Mouse (Mus musculus) heart, embryonic 13.5 days (tissue): Measurements from ENCODE around the gene Chil1. TPM values are rescaled to one million over a fixed set of nuclear protein-coding genes. Genes with fewer than 3 reads are reported as not detected.
A peak's percentile ranks its signal among the peaks of the same experiment; 100 is the strongest.

Experiments used
- ATAC-seq: fragments of 200-750 bp; cut with Nextera tagmentation; 2 replicates; pipeline ENCODE4 v1.8.0; 2017; ENCODE audit warnings: moderate TSS enrichment; ENCODE audit not compliant: insufficient number of reproducible peaks, low FRiP score, low TSS enrichment; ENCODE audit errors: extremely low read depth
- H3K27ac ChIP-seq: fragments of 300-500 bp; sonication (generic); replicated peaks from 2 replicates; pipeline ENCODE4 v1.5.1; 2015; ENCODE audit warnings: moderate library complexity, mild to moderate bottlenecking, inconsistent platforms
- H3K27me3 ChIP-seq: fragments of 300-500 bp; sonication (generic); replicated peaks from 2 replicates; pipeline ENCODE4 v1.6.1; 2015; ENCODE audit warnings: mild to moderate bottlenecking, inconsistent platforms
- H3K36me3 ChIP-seq: fragments of 300-500 bp; sonication (generic); 2 replicates; pipeline ENCODE4 v1.6.1; 2015; ENCODE audit warnings: mild to moderate bottlenecking, inconsistent platforms
- H3K4me1 ChIP-seq: fragments of 300-500 bp; sonication (generic); 2 replicates; pipeline ENCODE4 v1.6.1; 2015; ENCODE audit warnings: inconsistent platforms
- H3K4me2 ChIP-seq: fragments of 300-500 bp; sonication (generic); 2 replicates; pipeline ENCODE4 v1.6.1; 2015; ENCODE audit warnings: inconsistent platforms, mild to moderate bottlenecking, moderate library complexity
- H3K4me3 ChIP-seq: fragments of 300-500 bp; sonication (generic); 2 replicates; pipeline ENCODE4 v1.5.1; 2015; ENCODE audit warnings: moderate library complexity, mild to moderate bottlenecking, inconsistent platforms
- H3K9ac ChIP-seq: fragments of 300-500 bp; sonication (generic); 2 replicates; pipeline ENCODE4 v1.6.1; 2015; ENCODE audit warnings: inconsistent platforms, mild to moderate bottlenecking, moderate library complexity
- H3K9me3 ChIP-seq: fragments of 300-500 bp; sonication (generic); 2 replicates; pipeline ENCODE4 v1.6.1; 2016; ENCODE audit warnings: inconsistent platforms
- WGBS: fragments of 180-500 bp; shearing (Covaris S2); methylation state at CpG from one replicate; pipeline ENCODE4 v1.1.7; 2015; ENCODE audit warnings: mixed read lengths; 5-methylcytosine and 5-hydroxymethylcytosine counted together
- polyA plus RNA-seq: library from polyadenylated mRNA; unstranded; fragments of >200 nt; fragmentation: Nextera tagmentation; extraction: Ambion mirVana; gene quantifications from 2 replicates; pipeline ENCODE4 v1.2.1, GENCODE M21; 2015

Chil1 gene
- polyA plus RNA-seq, 1 experiment from 2014 or later: 1.5 TPM

DNA sequence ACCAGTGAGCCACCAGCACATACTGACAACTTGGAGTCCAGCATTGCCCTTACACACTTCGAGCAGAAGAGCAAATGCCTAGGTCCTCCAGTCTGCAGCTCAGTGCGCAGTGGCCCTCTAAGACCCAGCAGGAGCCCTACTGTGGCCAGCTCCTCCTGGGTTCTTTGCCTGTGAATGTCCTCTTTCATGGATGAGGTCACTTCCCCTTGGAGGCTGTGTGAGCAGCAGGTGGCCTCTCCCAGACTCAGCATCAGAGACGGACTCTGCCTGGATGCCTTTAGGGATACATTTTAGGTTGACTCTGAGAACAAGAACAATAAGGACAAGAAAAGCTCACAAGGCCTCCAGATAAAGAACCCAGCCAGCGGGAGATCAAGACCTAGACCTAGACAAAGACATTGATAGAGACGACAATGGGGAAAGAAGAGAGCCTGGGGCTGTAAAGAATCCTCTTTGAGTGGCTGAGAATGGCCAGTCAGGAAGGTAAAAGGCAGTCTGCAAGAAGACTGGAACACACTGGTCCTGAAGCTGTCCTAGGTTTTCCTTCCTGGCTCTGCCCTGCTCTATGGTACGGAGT is 28.3 kb downstream of the Chil1 start:
- Histone ChIP-seq H3K9ac (no peak overlapping the region), H3K4me2 (no peak overlapping the region), H3K27ac (no peak overlapping the region), H3K4me3 (no peak overlapping the region), H3K9me3 (no peaks in the 10 kb centered on the region), H3K4me1 (peaks cover 64% of the 10 kb centered on the region), H3K27me3 (peaks cover 4% of the 10 kb centered on the region), H3K36me3 (no peaks in the 10 kb centered on the region)
- WGBS: 71% methylated on average over 6 of the region's 6 CpGs
- ATAC-seq: no peak

DNA sequence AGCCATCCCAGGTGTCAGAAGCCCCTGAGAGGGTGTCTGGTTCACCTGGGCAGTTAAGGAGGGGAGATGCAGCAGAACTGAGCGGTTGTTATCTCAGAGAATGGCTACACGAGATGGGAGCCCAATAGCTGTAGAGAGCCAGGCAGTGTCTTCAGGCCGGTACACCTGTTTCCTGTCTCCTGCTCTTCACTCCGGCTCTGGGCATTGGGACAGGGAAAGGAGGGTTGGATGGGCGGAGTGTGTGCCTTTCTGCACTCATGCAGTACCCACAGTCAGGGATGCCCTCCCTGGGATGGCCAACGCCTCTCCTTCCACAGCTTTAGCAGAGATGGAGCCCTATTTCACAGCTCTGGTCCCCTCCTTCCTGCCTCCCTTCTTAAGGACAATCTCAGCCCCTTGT is 29.1 kb downstream of the Chil1 start:
- Histone ChIP-seq H3K9ac (no peak overlapping the region), H3K4me2 (no peak overlapping the region), H3K27ac (no peak overlapping the region), H3K9me3 (no peaks in the 10 kb centered on the region), H3K4me3 (no peak overlapping the region), H3K27me3 (peaks cover 4% of the 10 kb centered on the region), H3K4me1 (peaks cover 63% of the 10 kb centered on the region), H3K36me3 (no peaks in the 10 kb centered on the region)
- WGBS: 51% methylated on average over 6 of the region's 6 CpGs
- no peak for ATAC-seq

DNA sequence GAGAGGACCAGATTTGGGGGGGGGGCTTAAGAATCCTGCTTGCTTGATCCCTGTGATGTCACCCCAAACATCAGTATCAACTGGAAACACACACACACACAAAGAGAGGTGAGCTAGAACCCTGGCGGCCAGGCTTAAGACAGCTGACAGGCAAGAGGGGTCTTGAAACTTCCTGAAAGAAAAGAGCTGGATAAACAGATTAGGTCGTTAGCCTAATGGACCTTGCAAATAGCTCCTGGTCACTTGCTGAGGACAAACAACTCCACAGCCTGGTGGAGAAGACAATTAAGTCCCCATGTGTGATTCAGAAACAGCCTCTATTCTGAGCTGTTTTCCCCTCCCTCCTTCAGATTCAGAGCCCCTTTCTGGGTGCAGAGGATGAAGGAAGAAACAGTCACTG is 29.7 kb downstream of the Chil1 start:
- ATAC-seq: no peak
- H3K27ac ChIP-seq: no peak overlapping the region
- H3K9ac ChIP-seq: no peak overlapping the region
- no peak overlapping the region for H3K4me3 ChIP-seq
- no peaks in the 10 kb centered on the region for H3K36me3 ChIP-seq
- peaks cover 4% of the 10 kb centered on the region for H3K27me3 ChIP-seq
- H3K4me1 ChIP-seq: peaks cover 61% of the 10 kb centered on the region
- H3K4me2 ChIP-seq: no peak overlapping the region
- H3K9me3 ChIP-seq: no peaks in the 10 kb centered on the region
- WGBS: 38% methylated on average over 2 of the region's 2 CpGs

GRCm38 (mm10) chr1:134212351-134212750 is 30.4 kb downstream of the Chil1 start:
- no peak for ATAC-seq
- Histone ChIP-seq H3K9ac (no peak overlapping the region), H3K36me3 (no peaks in the 10 kb centered on the region), H3K9me3 (no peaks in the 10 kb centered on the region), H3K4me2 (no peak overlapping the region), H3K27ac (no peak overlapping the region), H3K4me3 (no peak overlapping the region), H3K27me3 (peaks cover 8% of the 10 kb centered on the region), H3K4me1 (peaks cover 67% of the 10 kb centered on the region)
- WGBS: 72% methylated on average over 6 of the region's 6 CpGs

GRCm38 (mm10) chr1:134213405-134213804 is 31.4 kb downstream of the Chil1 start:
- WGBS: 32% methylated on average over 7 of the region's 7 CpGs
- no peak overlapping the region for H3K27ac ChIP-seq

GRCm38 (mm10) chr1:134215059-134215458 is 33.1 kb downstream of the Chil1 start:
- 74% methylated on average over 7 of the region's 7 CpGs for WGBS
- Histone ChIP-seq H3K9me3 (no peaks in the 10 kb centered on the region), H3K27ac (no peak overlapping the region), H3K4me1 (peaks cover 68% of the 10 kb centered on the region), H3K9ac (no peak overlapping the region), H3K4me3 (no peak overlapping the region), H3K27me3 (peaks cover 18% of the 10 kb centered on the region), H3K4me2 (no peak overlapping the region), H3K36me3 (no peaks in the 10 kb centered on the region)
- no peak for ATAC-seq

More at GRCm38 (mm10) chr1:134213405-134213804, 31.4 kb downstream of the Chil1 start:
- Histone ChIP-seq H3K4me3 (no peak overlapping the region), H3K9ac (no peak overlapping the region), H3K27me3 (peaks cover 11% of the 10 kb centered on the region), H3K4me1 (peaks cover 74% of the 10 kb centered on the region), H3K9me3 (no peaks in the 10 kb centered on the region), H3K36me3 (no peaks in the 10 kb centered on the region), H3K4me2 (no peak overlapping the region)
- ATAC-seq: no peak

GRCm38 (mm10) chr1:134215751-134216628 is 34.0 kb downstream of the Chil1 start:
- Histone ChIP-seq H3K4me1 (peaks cover 60% of the 10 kb centered on the region), H3K4me3 (no peak overlapping the region), H3K9me3 (no peaks in the 10 kb centered on the region), H3K36me3 (no peaks in the 10 kb centered on the region), H3K27ac (no peak overlapping the region; the same call in 1 of the 2 replicates), H3K9ac (peak overlapping the region; percentile 6), H3K4me2 (no peak overlapping the region), H3K27me3 (peaks cover 18% of the 10 kb centered on the region)
- 27% methylated on average over 11 of the region's 11 CpGs for WGBS
- no peak for ATAC-seq

- Histone ChIP-seq H3K4me1 (peaks cover 60% of the 10 kb centered on the region), H3K27ac (no peak overlapping the region), H3K9ac (no peak overlapping the region), H3K4me3 (no peak overlapping the region), H3K4me2 (no peak overlapping the region), H3K9me3 (no peaks in the 10 kb centered on the region), H3K27me3 (peaks cover 18% of the 10 kb centered on the region), H3K36me3 (no peaks in the 10 kb centered on the region)
- WGBS: 82% methylated on average over 2 of the region's 2 CpGs
- ATAC-seq: no peak
Observed at GRCm38 (mm10) chr1:134216629-134216971, 34.6 kb downstream of the Chil1 start.

- peaks cover 18% of the 10 kb centered on the region for H3K27me3 ChIP-seq
- WGBS: 63% methylated on average over 12 of the region's 12 CpGs
- no peak overlapping the region for H3K9ac ChIP-seq
- no peak overlapping the region for H3K4me3 ChIP-seq
- no peak for ATAC-seq
- no peaks in the 10 kb centered on the region for H3K36me3 ChIP-seq
- no peaks in the 10 kb centered on the region for H3K9me3 ChIP-seq
- H3K27ac ChIP-seq: no peak overlapping the region; the same call in 1 of the 2 replicates
- peaks cover 60% of the 10 kb centered on the region for H3K4me1 ChIP-seq
- H3K4me2 ChIP-seq: no peak overlapping the region
Observed at GRCm38 (mm10) chr1:134217028-134217481, 35.1 kb downstream of the Chil1 start.

DNA sequence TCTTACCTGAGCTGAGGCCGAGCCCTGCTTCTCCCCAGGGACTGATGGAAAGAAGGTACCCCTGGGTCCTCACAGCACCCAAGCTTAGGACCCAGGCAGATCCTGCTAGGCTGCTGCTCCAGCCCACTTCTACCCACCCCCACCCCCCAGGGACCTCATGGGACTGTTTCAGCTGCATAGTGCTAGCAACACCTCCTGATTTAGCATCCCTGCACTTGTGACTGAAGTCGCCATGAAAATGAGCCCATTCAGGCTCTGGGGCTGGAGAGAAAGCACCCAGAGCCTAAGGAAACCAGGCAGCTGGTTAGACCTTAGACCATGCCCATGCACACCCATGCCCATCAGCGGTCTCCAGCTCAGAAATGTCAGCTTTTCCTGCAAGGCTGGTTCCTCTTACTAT is 36.0 kb downstream of the Chil1 start:
- H3K9ac ChIP-seq: no peak overlapping the region
- no peaks in the 10 kb centered on the region for H3K9me3 ChIP-seq
- no peak overlapping the region for H3K27ac ChIP-seq
- no peak overlapping the region for H3K4me3 ChIP-seq
- H3K4me1 ChIP-seq: peaks cover 60% of the 10 kb centered on the region
- no peak overlapping the region for H3K4me2 ChIP-seq
- no peaks in the 10 kb centered on the region for H3K36me3 ChIP-seq
- H3K27me3 ChIP-seq: peaks cover 18% of the 10 kb centered on the region
- WGBS: 63% methylated on average over 3 of the region's 3 CpGs
- ATAC-seq: no peak

DNA sequence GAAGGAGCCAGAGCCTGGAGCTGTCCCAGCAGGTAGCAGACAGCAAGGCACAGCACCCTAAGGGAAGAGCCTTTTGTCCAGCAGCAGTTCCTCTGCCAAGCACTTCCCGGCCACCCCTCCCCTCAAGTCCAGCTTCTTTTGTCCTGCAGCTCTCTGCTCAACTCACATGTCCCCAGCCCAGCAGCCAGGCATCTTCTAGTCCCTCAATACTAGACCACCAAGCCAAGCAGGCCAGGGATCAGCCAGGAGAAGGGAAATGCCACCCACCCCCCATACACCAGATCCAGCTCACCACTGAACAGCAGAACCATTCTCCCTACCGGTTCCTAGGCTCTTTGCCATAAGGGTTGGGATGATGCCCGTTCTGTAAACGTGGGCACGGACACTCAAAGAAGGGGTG is 37.6 kb downstream of the Chil1 start:
- Histone ChIP-seq H3K4me1 (peaks cover 59% of the 10 kb centered on the region), H3K9me3 (no peaks in the 10 kb centered on the region), H3K9ac (no peak overlapping the region), H3K36me3 (no peaks in the 10 kb centered on the region), H3K27ac (no peak overlapping the region), H3K4me3 (no peak overlapping the region), H3K27me3 (peaks cover 21% of the 10 kb centered on the region), H3K4me2 (no peak overlapping the region)
- ATAC-seq: no peak
- WGBS: 82% methylated on average over 5 of the region's 5 CpGs
